Mouse (Mus musculus): Measurements from ENCODE around the gene Was. TPM values are rescaled to one million over a fixed set of nuclear protein-coding genes. Genes with fewer than 3 reads are reported as not detected.

Was gene
- total and polyA plus RNA-seq, 2 experiments from 2014 or later, result 0.30 to 0.60 TPM

DNA sequence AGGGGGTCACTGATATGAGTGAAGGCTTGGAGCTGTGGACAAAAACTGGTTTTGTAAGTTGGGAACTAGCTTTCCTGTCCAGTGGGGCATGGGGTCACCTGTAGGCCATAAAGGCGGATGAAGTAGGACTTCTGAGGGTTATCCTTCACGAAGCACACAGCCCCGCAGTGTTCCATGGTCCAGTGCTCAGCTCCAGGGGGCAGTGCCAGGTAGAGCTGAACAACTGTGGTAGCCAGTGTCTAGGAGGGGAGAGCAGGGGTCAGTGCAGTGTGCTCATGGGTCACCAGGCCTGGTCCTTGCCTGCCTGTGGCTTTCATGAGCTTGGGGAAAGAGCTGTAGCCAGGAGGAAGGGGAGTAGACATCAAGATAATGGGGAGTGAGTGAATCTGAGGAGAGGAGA lies 552 bp downstream of the Was start:
- H3K9me3 ChIP-seq (ENCODE audit: low read length), result no peaks in the 10 kb centered on the region
- WGBS, result 89% methylated on average over 3 of the region's 3 CpGs
- no peak for TF ChIP-seq CTCF (IDR thresholded peaks at IDR 0.05)
- no peak for DNase-seq (ENCODE audit: low spot score)
- no peak overlapping the region for H3K27ac ChIP-seq (ENCODE audit: low read depth, low read length)
- no peaks in the 10 kb centered on the region for H3K36me3 ChIP-seq (ENCODE audit: insufficient read depth, low read length)
- no peak overlapping the region for H3K9ac ChIP-seq (replicated peaks; ENCODE audit: low read length, poor library complexity, severe bottlenecking)
- no peaks in the 10 kb centered on the region for H3K27me3 ChIP-seq (ENCODE audit: insufficient read depth, low read length)
- H3K4me3 ChIP-seq (ENCODE audit: low read depth, low read length), result no peak overlapping the region
- H3K4me2 ChIP-seq (ENCODE audit: low read depth, low read length, poor library complexity, severe bottlenecking), result no peak overlapping the region
- H3K4me1 ChIP-seq (ENCODE audit: insufficient read depth, low read length), result no peaks in the 10 kb centered on the region
- ATAC-seq (ENCODE audit: low FRiP score), result no peak

- Histone ChIP-seq H3K27ac (ENCODE audit: low read depth, low read length) (no peak overlapping the region), H3K36me3 (ENCODE audit: insufficient read depth, low read length) (no peaks in the 10 kb centered on the region), H3K4me3 (ENCODE audit: low read depth, low read length) (no peak overlapping the region), H3K4me1 (ENCODE audit: insufficient read depth, low read length) (no peaks in the 10 kb centered on the region), H3K9me3 (ENCODE audit: low read length) (no peaks in the 10 kb centered on the region), H3K9ac (replicated peaks; ENCODE audit: low read length, poor library complexity, severe bottlenecking) (no peak overlapping the region), H3K4me2 (ENCODE audit: low read depth, low read length, poor library complexity, severe bottlenecking) (no peak overlapping the region), H3K27me3 (ENCODE audit: insufficient read depth, low read length) (no peaks in the 10 kb centered on the region)
- WGBS, result 87% methylated on average over 6 of the region's 8 CpGs
- DNase-seq (ENCODE audit: low spot score) (no peak), ATAC-seq (ENCODE audit: low FRiP score) (no peak)
- no peak for TF ChIP-seq CTCF (IDR thresholded peaks at IDR 0.05)
Observed at GRCm38 (mm10) chrX:8085611-8086010, 4.7 kb downstream of the Was start.

DNA sequence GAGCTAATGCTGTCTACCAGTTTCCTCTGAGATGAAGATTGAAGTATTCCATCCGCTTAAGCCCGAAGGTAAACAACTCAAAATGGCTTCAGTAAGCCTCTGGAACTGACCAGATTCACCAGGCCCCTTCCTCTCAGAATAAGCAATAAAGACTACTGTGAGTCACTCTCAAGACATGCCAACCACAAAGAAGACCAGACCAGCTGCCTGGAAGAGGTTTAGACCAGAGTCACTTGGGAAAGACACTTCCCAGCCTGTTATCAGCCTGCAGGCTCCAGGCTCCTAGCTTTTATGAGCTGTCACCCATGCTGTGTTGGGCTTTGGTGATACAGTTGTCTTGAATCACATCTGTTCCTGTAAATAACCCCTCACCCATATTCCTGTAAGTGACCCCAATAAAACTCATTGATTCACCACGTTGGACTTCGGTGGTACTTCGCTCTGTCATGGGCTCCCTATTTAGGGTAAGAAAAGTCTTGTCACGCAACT lies 5.5 kb downstream of the Was start:
- Histone ChIP-seq H3K36me3 (ENCODE audit: insufficient read depth, low read length) (no peaks in the 10 kb centered on the region), H3K27me3 (ENCODE audit: insufficient read depth, low read length) (no peaks in the 10 kb centered on the region), H3K4me1 (ENCODE audit: insufficient read depth, low read length) (no peaks in the 10 kb centered on the region), H3K4me2 (ENCODE audit: low read depth, low read length, poor library complexity, severe bottlenecking) (no peak overlapping the region), H3K4me3 (ENCODE audit: low read depth, low read length) (no peak overlapping the region), H3K9me3 (ENCODE audit: low read length) (no peaks in the 10 kb centered on the region), H3K27ac (ENCODE audit: low read depth, low read length) (no peak overlapping the region), H3K9ac (replicated peaks; ENCODE audit: low read length, poor library complexity, severe bottlenecking) (no peak overlapping the region)
- 91% methylated on average over 6 of the region's 6 CpGs for WGBS
- no peak for ATAC-seq (ENCODE audit: low FRiP score)
- no peak for TF ChIP-seq CTCF (IDR thresholded peaks at IDR 0.05)
- DNase-seq (ENCODE audit: low spot score), result no peak

DNA sequence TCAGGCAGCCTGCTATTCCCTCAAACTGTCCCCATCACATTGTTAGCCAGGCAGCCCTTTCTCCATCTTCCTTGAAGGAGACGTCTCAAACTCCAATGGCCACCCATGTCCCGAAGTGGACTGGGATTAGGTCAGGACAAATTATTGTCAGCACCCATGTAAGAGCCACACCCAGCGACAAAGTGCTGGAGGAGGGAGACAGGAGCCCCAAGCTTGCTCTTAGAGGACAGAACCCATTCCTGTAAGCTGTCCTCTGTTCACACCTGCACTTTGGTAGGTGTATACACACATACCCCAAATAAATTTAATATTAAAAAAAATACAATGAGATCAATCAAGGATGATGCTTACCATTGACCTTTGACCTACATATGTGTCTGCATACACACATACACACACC lies 15.2 kb downstream of the Was start:
- DNase-seq (ENCODE audit: low spot score) (no peak), ATAC-seq (ENCODE audit: low FRiP score) (peak; percentile 39; the same call in 1 of the 2 replicates)
- WGBS, result 35% methylated on average over 3 of the region's 3 CpGs
- no peak for TF ChIP-seq CTCF (IDR thresholded peaks at IDR 0.05)
- H3K4me2 ChIP-seq (ENCODE audit: low read depth, low read length, poor library complexity, severe bottlenecking), result peak overlapping the region; percentile 49
- no peaks in the 10 kb centered on the region for H3K9me3 ChIP-seq (ENCODE audit: low read length)
- peak overlapping the region; percentile 55 for H3K4me3 ChIP-seq (ENCODE audit: low read depth, low read length)
- peak overlapping the region; percentile 33; the same call in 1 of the 2 replicates for H3K9ac ChIP-seq (replicated peaks; ENCODE audit: low read length, poor library complexity, severe bottlenecking)
- no peaks in the 10 kb centered on the region for H3K27me3 ChIP-seq (ENCODE audit: insufficient read depth, low read length)
- peak overlapping the region; percentile 81 for H3K27ac ChIP-seq (ENCODE audit: low read depth, low read length)
- H3K4me1 ChIP-seq (ENCODE audit: insufficient read depth, low read length), result no peaks in the 10 kb centered on the region
- H3K36me3 ChIP-seq (ENCODE audit: insufficient read depth, low read length), result no peaks in the 10 kb centered on the region

GRCm38 (mm10) chrX:8074430-8075014 lies 15.8 kb downstream of the Was start, which contains the start of gene Suv39h1:
Suv39h1 (minus strand) TSS chrX:8074760.
- DNase-seq (ENCODE audit: low spot score) (peak; percentile 98), ATAC-seq (ENCODE audit: low FRiP score) (peak; percentile 97)
- Histone ChIP-seq H3K36me3 (ENCODE audit: insufficient read depth, low read length) (no peaks in the 10 kb centered on the region), H3K27me3 (ENCODE audit: insufficient read depth, low read length) (no peaks in the 10 kb centered on the region), H3K27ac (ENCODE audit: low read depth, low read length) (peak within 1 kb of the TSS; percentile 81), H3K4me1 (ENCODE audit: insufficient read depth, low read length) (no peaks in the 10 kb centered on the region), H3K9me3 (ENCODE audit: low read length) (no peaks in the 10 kb centered on the region), H3K9ac (replicated peaks; ENCODE audit: low read length, poor library complexity, severe bottlenecking) (peak within 1 kb of the TSS; percentile 54), H3K4me3 (ENCODE audit: low read depth, low read length) (peak within 1 kb of the TSS; percentile 55), H3K4me2 (ENCODE audit: low read depth, low read length, poor library complexity, severe bottlenecking) (peak within 1 kb of the TSS; percentile 49)
- TF ChIP-seq CTCF (IDR thresholded peaks at IDR 0.05), result no peak
- 29% methylated on average over 43 of the region's 46 CpGs for WGBS

DNA sequence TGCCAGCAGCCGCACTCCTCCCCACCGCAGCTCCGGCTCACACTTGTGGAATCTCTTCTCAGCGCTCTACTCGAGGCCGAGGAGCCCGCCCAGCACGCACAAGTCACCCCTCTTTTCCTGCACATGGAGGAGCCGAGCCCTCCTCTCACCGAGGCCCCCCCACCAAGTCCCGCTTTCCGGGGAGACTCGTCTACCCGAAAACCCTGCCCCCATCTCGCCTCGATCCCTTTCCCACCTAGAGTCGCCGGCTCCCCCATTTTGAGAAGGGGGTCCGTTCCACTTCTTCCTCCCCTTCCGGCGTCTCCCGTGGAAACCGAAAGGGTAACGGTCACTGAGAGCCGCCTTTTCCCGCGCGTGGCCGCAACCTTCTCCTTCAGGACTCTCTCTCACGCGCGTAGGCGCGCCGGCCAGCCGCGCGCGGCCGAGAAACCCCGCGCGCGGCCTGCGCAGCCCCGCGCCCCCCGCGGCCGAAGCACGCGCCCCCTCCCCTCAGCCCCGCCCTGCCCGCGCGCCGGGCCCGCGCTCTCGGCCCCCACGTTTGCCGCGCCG lies 16.3 kb downstream of the Was start:
- Histone ChIP-seq H3K27me3 (ENCODE audit: insufficient read depth, low read length) (no peaks in the 10 kb centered on the region), H3K4me1 (ENCODE audit: insufficient read depth, low read length) (no peaks in the 10 kb centered on the region), H3K27ac (ENCODE audit: low read depth, low read length) (peak overlapping the region; percentile 71), H3K4me3 (ENCODE audit: low read depth, low read length) (peak overlapping the region; percentile 55), H3K4me2 (ENCODE audit: low read depth, low read length, poor library complexity, severe bottlenecking) (peak overlapping the region; percentile 49), H3K9ac (replicated peaks; ENCODE audit: low read length, poor library complexity, severe bottlenecking) (peak overlapping the region; percentile 54; the same call in 1 of the 2 replicates), H3K9me3 (ENCODE audit: low read length) (no peaks in the 10 kb centered on the region), H3K36me3 (ENCODE audit: insufficient read depth, low read length) (no peaks in the 10 kb centered on the region)
- TF ChIP-seq CTCF (IDR thresholded peaks at IDR 0.05), result no peak
- DNase-seq (ENCODE audit: low spot score) (peak; percentile 56), ATAC-seq (ENCODE audit: low FRiP score) (no peak; the same call in 1 of the 2 replicates)
- WGBS, result 30% methylated on average over 29 of the region's 64 CpGs
